Mouse (Mus musculus): ENCODE results near the gene Grid1. TPM values are rescaled to one million over a fixed set of nuclear protein-coding genes. Genes with fewer than 3 reads are reported as not detected.

Gene Grid1
- polyA plus RNA-seq, 1 experiment = not detected

- Histone ChIP-seq H3K4me1 (ENCODE audit: control insufficient read depth, insufficient read depth, low read length) (no peaks in the 10 kb centered on the region), H3K4me3 (ENCODE audit: insufficient read depth, low read length) (no peak overlapping the region), H3K27ac (ENCODE audit: insufficient read depth, low read length) (no peak overlapping the region)
- no peak for TF ChIP-seq CTCF (IDR thresholded peaks at IDR 0.05; ENCODE audit: borderline replicate concordance, insufficient read depth, low read length)
- TF ChIP-seq POLR2A (IDR thresholded peaks at IDR 0.05; ENCODE audit: low read depth, low read length) = no peak
Observed at GRCm38 (mm10) chr14:35157069-35157655, 337.3 kb downstream of the Grid1 start.

DNA sequence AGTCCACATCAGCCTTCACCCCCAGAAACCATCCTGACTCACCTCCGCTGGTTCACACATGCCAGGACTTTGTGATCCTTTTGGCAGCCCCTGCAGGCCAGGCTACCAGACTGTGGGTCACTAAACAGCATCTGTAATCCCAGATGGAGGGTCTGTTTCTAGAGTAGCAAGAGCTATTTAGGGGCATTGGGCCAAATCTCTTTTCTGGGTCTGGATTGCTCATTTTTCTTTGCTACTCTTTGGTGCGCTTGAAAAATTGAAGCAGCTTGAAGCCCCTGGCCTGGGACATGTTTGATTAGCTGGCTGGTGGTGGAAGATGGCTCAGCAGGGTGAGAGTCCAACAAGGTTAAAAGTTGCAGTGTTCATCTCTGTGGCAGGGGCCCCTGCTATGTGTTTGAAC, 339.4 kb downstream of the Grid1 start:
- Histone ChIP-seq H3K27ac (ENCODE audit: insufficient read depth, low read length) (no peak overlapping the region), H3K4me1 (ENCODE audit: control insufficient read depth, insufficient read depth, low read length) (no peaks in the 10 kb centered on the region), H3K4me3 (ENCODE audit: insufficient read depth, low read length) (no peak overlapping the region)
- TF ChIP-seq POLR2A (IDR thresholded peaks at IDR 0.05; ENCODE audit: low read depth, low read length) = no peak
- TF ChIP-seq CTCF (IDR thresholded peaks at IDR 0.05; ENCODE audit: borderline replicate concordance, insufficient read depth, low read length) = no peak

DNA sequence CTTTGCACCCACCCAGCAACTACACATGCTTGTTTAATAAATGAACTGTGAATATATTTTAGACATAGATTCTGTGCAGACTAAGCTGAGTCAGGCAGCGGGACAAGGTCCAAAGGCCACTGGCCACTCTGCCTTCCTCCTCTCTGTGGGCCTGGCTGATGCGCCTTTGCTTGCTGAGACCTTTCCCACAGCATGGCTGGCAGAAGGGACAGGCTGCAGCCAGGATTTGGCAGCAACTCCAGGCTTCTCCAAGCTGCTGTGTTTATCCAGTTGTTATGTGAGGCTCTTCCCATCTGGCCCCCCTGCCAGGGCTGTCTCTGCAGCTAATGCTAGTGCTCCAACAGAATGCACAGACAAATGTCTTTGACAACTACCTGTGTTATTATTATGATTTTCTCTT, 347.5 kb downstream of the Grid1 start:
- no peaks in the 10 kb centered on the region for H3K4me1 ChIP-seq (ENCODE audit: control insufficient read depth, insufficient read depth, low read length)
- no peak overlapping the region for H3K27ac ChIP-seq (ENCODE audit: insufficient read depth, low read length)
- TF ChIP-seq POLR2A (IDR thresholded peaks at IDR 0.05; ENCODE audit: low read depth, low read length) (no peak), CTCF (IDR thresholded peaks at IDR 0.05; ENCODE audit: borderline replicate concordance, insufficient read depth, low read length) (no peak)
- H3K4me3 ChIP-seq (ENCODE audit: insufficient read depth, low read length) = no peak overlapping the region

- no peaks in the 10 kb centered on the region for H3K4me1 ChIP-seq (ENCODE audit: control insufficient read depth, insufficient read depth, low read length)
- no peak overlapping the region for H3K4me3 ChIP-seq (ENCODE audit: insufficient read depth, low read length)
- no peak overlapping the region for H3K27ac ChIP-seq (ENCODE audit: insufficient read depth, low read length)
- TF ChIP-seq POLR2A (IDR thresholded peaks at IDR 0.05; ENCODE audit: low read depth, low read length) (no peak), CTCF (IDR thresholded peaks at IDR 0.05; ENCODE audit: borderline replicate concordance, insufficient read depth, low read length) (no peak)
Observed at GRCm38 (mm10) chr14:35173861-35174260, 354.0 kb downstream of the Grid1 start.

DNA sequence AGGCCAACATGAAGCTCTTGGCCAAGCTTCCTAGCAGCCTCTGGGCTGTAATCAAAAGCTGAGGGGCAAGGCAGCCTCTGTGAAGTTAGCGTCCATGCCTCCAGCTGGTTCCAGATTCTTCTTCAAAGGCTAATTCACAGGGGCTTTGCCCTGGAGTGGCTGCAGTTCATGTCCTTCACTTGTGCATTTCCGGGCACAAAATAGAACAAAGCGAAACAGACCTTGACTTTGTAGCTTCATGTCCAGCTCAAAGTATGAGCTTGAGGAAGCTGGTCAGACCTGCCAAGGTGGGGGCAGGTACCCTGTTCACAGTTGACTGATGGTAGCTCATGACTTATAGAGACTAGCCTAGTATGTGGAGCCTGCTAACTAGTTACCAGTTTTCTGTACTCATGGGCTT, 356.1 kb downstream of the Grid1 start:
- Histone ChIP-seq H3K27ac (ENCODE audit: insufficient read depth, low read length) (no peak overlapping the region), H3K4me1 (ENCODE audit: control insufficient read depth, insufficient read depth, low read length) (no peaks in the 10 kb centered on the region), H3K4me3 (ENCODE audit: insufficient read depth, low read length) (no peak overlapping the region)
- TF ChIP-seq CTCF (IDR thresholded peaks at IDR 0.05; ENCODE audit: borderline replicate concordance, insufficient read depth, low read length) (no peak), POLR2A (IDR thresholded peaks at IDR 0.05; ENCODE audit: low read depth, low read length) (no peak)

- no peak overlapping the region for H3K27ac ChIP-seq (ENCODE audit: insufficient read depth, low read length)
- no peak overlapping the region for H3K4me3 ChIP-seq (ENCODE audit: insufficient read depth, low read length)
- TF ChIP-seq POLR2A (IDR thresholded peaks at IDR 0.05; ENCODE audit: low read depth, low read length) (no peak), CTCF (IDR thresholded peaks at IDR 0.05; ENCODE audit: borderline replicate concordance, insufficient read depth, low read length) (no peak)
- no peaks in the 10 kb centered on the region for H3K4me1 ChIP-seq (ENCODE audit: control insufficient read depth, insufficient read depth, low read length)
Observed at GRCm38 (mm10) chr14:35179076-35179475, 359.2 kb downstream of the Grid1 start.

DNA sequence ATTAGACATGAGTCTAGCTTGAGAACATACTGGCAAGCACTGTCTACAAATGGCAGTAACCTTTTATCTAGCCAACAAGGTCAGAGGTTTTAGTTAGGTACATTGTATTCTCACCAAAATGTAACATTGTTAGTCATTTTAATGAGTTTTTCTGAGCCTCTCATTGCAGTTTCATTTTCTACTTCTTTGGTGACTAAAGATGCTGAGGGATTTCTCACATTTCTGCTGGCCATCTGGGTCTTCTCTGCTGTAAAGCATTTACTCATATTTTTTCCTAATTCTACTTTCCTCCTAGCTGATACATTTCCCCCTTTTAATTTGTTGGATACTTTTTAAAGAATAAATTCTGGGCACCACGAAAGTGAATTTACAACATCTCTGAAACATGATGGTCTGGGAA, 365.5 kb downstream of the Grid1 start:
- Histone ChIP-seq H3K27ac (ENCODE audit: insufficient read depth, low read length) (no peak overlapping the region), H3K4me1 (ENCODE audit: control insufficient read depth, insufficient read depth, low read length) (no peaks in the 10 kb centered on the region), H3K4me3 (ENCODE audit: insufficient read depth, low read length) (no peak overlapping the region)
- TF ChIP-seq POLR2A (IDR thresholded peaks at IDR 0.05; ENCODE audit: low read depth, low read length) (no peak), CTCF (IDR thresholded peaks at IDR 0.05; ENCODE audit: borderline replicate concordance, insufficient read depth, low read length) (no peak)

- Histone ChIP-seq H3K4me3 (ENCODE audit: insufficient read depth, low read length) (no peak overlapping the region), H3K27ac (ENCODE audit: insufficient read depth, low read length) (no peak overlapping the region), H3K4me1 (ENCODE audit: control insufficient read depth, insufficient read depth, low read length) (no peaks in the 10 kb centered on the region)
- TF ChIP-seq CTCF (IDR thresholded peaks at IDR 0.05; ENCODE audit: borderline replicate concordance, insufficient read depth, low read length) = no peak
- TF ChIP-seq POLR2A (IDR thresholded peaks at IDR 0.05; ENCODE audit: low read depth, low read length) = no peak
Observed at GRCm38 (mm10) chr14:35192256-35192655, 372.3 kb downstream of the Grid1 start.

GRCm38 (mm10) chr14:35197371-35197770, 377.5 kb downstream of the Grid1 start:
- no peak for TF ChIP-seq POLR2A (IDR thresholded peaks at IDR 0.05; ENCODE audit: low read depth, low read length)
- TF ChIP-seq CTCF (IDR thresholded peaks at IDR 0.05; ENCODE audit: borderline replicate concordance, insufficient read depth, low read length) = no peak
- Histone ChIP-seq H3K4me3 (ENCODE audit: insufficient read depth, low read length) (no peak overlapping the region), H3K27ac (ENCODE audit: insufficient read depth, low read length) (no peak overlapping the region), H3K4me1 (ENCODE audit: control insufficient read depth, insufficient read depth, low read length) (no peaks in the 10 kb centered on the region)

DNA sequence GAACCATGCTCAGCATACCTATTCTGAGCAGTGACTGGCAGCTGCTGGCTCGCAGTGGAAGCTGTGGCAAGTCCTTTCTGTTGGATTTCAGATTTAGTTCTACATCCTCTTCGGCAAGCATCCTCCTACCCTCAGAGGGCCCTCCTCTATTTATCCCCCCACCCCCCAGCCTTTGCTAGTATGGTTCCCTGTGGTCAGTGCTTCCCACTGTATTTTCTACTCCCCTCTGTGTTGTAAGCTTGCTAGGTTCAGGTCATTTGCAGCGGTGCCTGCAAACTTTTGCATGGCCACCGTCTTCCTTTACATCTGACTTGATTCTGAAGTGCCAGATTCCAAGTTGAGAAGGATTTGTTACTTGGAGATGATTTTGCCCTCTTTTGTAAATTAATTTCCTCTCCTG, 378.5 kb downstream of the Grid1 start:
- no peak overlapping the region for H3K27ac ChIP-seq (ENCODE audit: insufficient read depth, low read length)
- H3K4me1 ChIP-seq (ENCODE audit: control insufficient read depth, insufficient read depth, low read length) = no peaks in the 10 kb centered on the region
- H3K4me3 ChIP-seq (ENCODE audit: insufficient read depth, low read length) = no peak overlapping the region
- TF ChIP-seq CTCF (IDR thresholded peaks at IDR 0.05; ENCODE audit: borderline replicate concordance, insufficient read depth, low read length) (no peak), POLR2A (IDR thresholded peaks at IDR 0.05; ENCODE audit: low read depth, low read length) (no peak)

DNA sequence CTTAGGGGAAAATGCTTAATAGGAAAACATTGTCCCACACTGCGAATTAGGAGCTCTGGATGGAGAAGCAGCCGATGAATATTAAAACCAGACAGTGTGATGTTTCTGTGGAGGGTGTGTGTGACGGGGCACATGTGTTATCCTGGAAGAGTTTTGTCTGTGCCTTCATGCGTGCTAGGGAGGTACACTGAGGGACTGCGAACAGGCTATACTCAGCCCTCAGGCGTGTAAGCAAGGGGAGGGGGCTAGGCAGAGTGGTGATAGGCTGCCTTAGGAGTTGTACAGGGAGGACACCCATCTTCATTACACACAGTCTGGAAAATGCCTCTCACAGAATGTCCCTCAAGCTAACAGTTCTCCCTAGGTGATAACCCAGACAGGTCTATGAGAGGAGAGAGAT, 379.0 kb downstream of the Grid1 start:
- H3K4me1 ChIP-seq (ENCODE audit: control insufficient read depth, insufficient read depth, low read length) = no peaks in the 10 kb centered on the region
- no peak overlapping the region for H3K27ac ChIP-seq (ENCODE audit: insufficient read depth, low read length)
- H3K4me3 ChIP-seq (ENCODE audit: insufficient read depth, low read length) = no peak overlapping the region
- TF ChIP-seq POLR2A (IDR thresholded peaks at IDR 0.05; ENCODE audit: low read depth, low read length) (no peak), CTCF (IDR thresholded peaks at IDR 0.05; ENCODE audit: borderline replicate concordance, insufficient read depth, low read length) (no peak)

Data from embryonic fibroblast, embryonic 13.5 days (primary cell).